ENCODE assay signal across 41 mouse cellular contexts in the genomic region with DNA sequence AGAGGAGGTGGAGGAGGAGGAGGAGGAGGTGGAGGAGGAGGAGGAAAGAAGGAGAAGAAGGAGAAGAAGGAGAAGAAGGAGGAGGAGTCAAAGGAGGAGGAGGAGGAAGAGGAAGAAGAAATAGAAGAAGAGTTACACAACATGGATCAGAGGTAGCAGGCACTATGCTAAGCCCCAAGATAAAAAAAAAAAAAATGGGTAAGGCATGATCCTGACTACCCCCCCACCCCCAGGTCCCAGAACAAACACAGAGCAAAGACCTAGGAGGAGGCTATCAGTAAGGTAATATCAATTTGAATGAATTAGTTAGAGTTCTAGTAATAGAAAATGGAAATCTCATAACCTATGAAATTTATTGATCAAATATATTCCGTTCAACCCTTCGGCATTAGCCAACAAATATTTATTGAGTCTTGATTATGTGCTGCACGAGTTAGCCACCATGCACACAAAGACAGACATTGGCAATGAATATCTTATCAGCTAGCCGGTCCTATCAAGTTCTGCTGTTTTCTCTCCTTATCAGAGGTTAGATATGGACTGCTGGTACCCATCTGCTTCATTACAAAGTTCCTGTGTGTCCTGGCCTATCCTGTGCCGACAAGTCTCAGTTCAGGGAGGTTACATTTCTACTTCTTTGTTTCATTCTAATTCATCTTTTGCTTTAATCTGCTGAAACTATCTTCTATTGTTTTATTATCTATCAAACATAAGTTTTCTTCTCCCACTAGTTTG. TPM values are rescaled to one million over a fixed set of nuclear protein-coding genes. Genes with fewer than 3 reads are reported as not detected.
"Had no signal": no experiment of that assay in that cellular context is flagged by ENCODE, and none has a peak within 500 bp of the region (broad histone marks: within the 10 kb centered on the region; RNA-seq: fewer than 3 reads in every experiment).

No protein-coding gene starts in this region.

- H3K4me2 ChIP-seq: heart, embryonic 12.5 days; hindbrain, embryonic 13.5 days; hindbrain, embryonic 15.5 days; kidney, embryonic 15.5 days; limb, embryonic 13.5 days; limb, embryonic 15.5 days; liver, embryonic 12.5 days had no signal

- H3K36me3 ChIP-seq: heart, embryonic 10.5 days; heart, embryonic 12.5 days; hindbrain, embryonic 13.5 days; hindbrain, embryonic 15.5 days; kidney, embryonic 15.5 days; limb, embryonic 13.5 days; limb, embryonic 15.5 days; liver, embryonic 12.5 days had no signal

- H3K4me3 ChIP-seq: heart, embryonic 10.5 days; heart, embryonic 12.5 days; hindbrain, embryonic 13.5 days; hindbrain, embryonic 15.5 days; kidney, embryonic 15.5 days; limb, embryonic 13.5 days; limb, embryonic 15.5 days; liver, embryonic 12.5 days had no signal

- H3K27me3 ChIP-seq: heart, embryonic 12.5 days; hindbrain, embryonic 13.5 days; hindbrain, embryonic 15.5 days; kidney, embryonic 15.5 days; limb, embryonic 13.5 days; limb, embryonic 15.5 days; liver, embryonic 12.5 days had no signal

- ATAC-seq: forebrain, postnatal 0 days; hindbrain, postnatal 0 days; liver, embryonic 12.5 days had no signal

- H3K4me1 ChIP-seq: heart, embryonic 10.5 days; heart, embryonic 12.5 days; hindbrain, embryonic 13.5 days; hindbrain, embryonic 15.5 days; kidney, embryonic 15.5 days; limb, embryonic 13.5 days; limb, embryonic 15.5 days; liver, embryonic 12.5 days had no signal

- H3K9ac ChIP-seq: forebrain, postnatal 0 days; heart, embryonic 12.5 days; hindbrain, embryonic 13.5 days; hindbrain, embryonic 15.5 days; kidney, embryonic 15.5 days; limb, embryonic 13.5 days; limb, embryonic 15.5 days; liver, embryonic 12.5 days; liver, embryonic 14.5 days had no signal

- H3K9me3 ChIP-seq: heart, embryonic 10.5 days; heart, embryonic 12.5 days; hindbrain, embryonic 13.5 days; hindbrain, embryonic 15.5 days; kidney, embryonic 15.5 days; limb, embryonic 13.5 days; limb, embryonic 15.5 days; liver, embryonic 12.5 days had no signal

- H3K27ac ChIP-seq: heart, embryonic 10.5 days; hindbrain, embryonic 13.5 days; hindbrain, embryonic 15.5 days; hindbrain, postnatal 0 days; kidney, embryonic 15.5 days; limb, embryonic 13.5 days; limb, embryonic 15.5 days; liver, embryonic 12.5 days; liver, embryonic 14.5 days had no signal

- DNase-seq: forebrain, postnatal 0 days; gastrocnemius, postnatal 14 days; gastrocnemius, postnatal 36 days; heart, adult 18-20 months; heart, postnatal 10 days; kidney, adult 11 months; kidney, adult 2 months; kidney, adult 9 months; kidney, postnatal 10 days; kidney, postnatal 25 days; kidney, postnatal 4 days; layer of hippocampus, adult 9-11 months; layer of hippocampus, postnatal 36 days; left cerebral cortex, postnatal 4 days had no signal

RNA-seq across cellular contexts. Expression of gene Mmp20, which starts 24.5 kb away (rescaled TPM):
- total RNA-seq: forebrain, postnatal 0 days; gastrocnemius, adult 18-20 months; gastrocnemius, adult 8-10 months; gastrocnemius, postnatal 14 days; gastrocnemius, postnatal 36 days; heart, adult 18-20 months; heart, adult 8-10 months; heart, postnatal 10 days; heart, postnatal 25 days; hematopoietic stem cell, adult 5-6 weeks; hindbrain, postnatal 0 days; layer of hippocampus, adult 8-10 months; layer of hippocampus, postnatal 14 days; layer of hippocampus, postnatal 36 days; left cerebral cortex, adult 18-20 months; left cerebral cortex, adult 8-10 months; left cerebral cortex, postnatal 10 days; left cerebral cortex, postnatal 25 days; left cerebral cortex, postnatal 4 days had no signal
- polyA plus RNA-seq: forebrain, postnatal 0 days; gonadal fat pad, adult 2 months; heart, embryonic 10.5 days; heart, embryonic 12.5 days; heart, embryonic 14.5 days; heart, embryonic 16.5 days; hindbrain, embryonic 11.5 days; hindbrain, embryonic 13.5 days; hindbrain, embryonic 15.5 days; hindbrain, postnatal 0 days; kidney, adult 2 months; kidney, embryonic 15.5 days; limb, embryonic 11.5 days; limb, embryonic 13.5 days; limb, embryonic 15.5 days; liver, adult 2 months; liver, embryonic 12.5 days; liver, embryonic 14.5 days had no signal

RNA-seq across cellular contexts. Expression of gene Mmp7, which starts 39.4 kb away (rescaled TPM):
- total RNA-seq: forebrain, postnatal 0 days; gastrocnemius, adult 18-20 months; gastrocnemius, adult 8-10 months; gastrocnemius, postnatal 14 days; gastrocnemius, postnatal 36 days; heart, adult 18-20 months; heart, adult 8-10 months; heart, postnatal 10 days; heart, postnatal 25 days; hematopoietic stem cell, adult 5-6 weeks; hindbrain, postnatal 0 days; layer of hippocampus, adult 8-10 months; layer of hippocampus, postnatal 14 days; layer of hippocampus, postnatal 36 days; left cerebral cortex, adult 18-20 months; left cerebral cortex, adult 8-10 months; left cerebral cortex, postnatal 10 days; left cerebral cortex, postnatal 25 days; left cerebral cortex, postnatal 4 days had no signal
- polyA plus RNA-seq: forebrain, postnatal 0 days; heart, embryonic 10.5 days; heart, embryonic 12.5 days; heart, embryonic 14.5 days; heart, embryonic 16.5 days; hindbrain, embryonic 11.5 days; hindbrain, embryonic 13.5 days; hindbrain, embryonic 15.5 days; hindbrain, postnatal 0 days; kidney, adult 2 months; kidney, embryonic 15.5 days; limb, embryonic 11.5 days; limb, embryonic 13.5 days; liver, adult 2 months; liver, embryonic 12.5 days; liver, embryonic 14.5 days had no signal
